Mouse (Mus musculus) lung, postnatal 25 days (tissue): ENCODE measurements around the gene Mbtps1.

ENCODE experiments used
- DNase-seq: peaks from one replicate; pipeline ENCODE4 v3.0.0; 2022; ENCODE audit warnings: low spot score

Mbtps1 gene

GRCm38 (mm10) chr8:119557821-119558602, 523 bp downstream of the Mbtps1 start:
- DNase-seq: peak; percentile 76

- no peak for DNase-seq
These were observed 1.4 kb downstream of the Mbtps1 start for GRCm38 (mm10) chr8:119557132-119557531.

GRCm38 (mm10) chr8:119555861-119556260, 2.7 kb downstream of the Mbtps1 start:
- DNase-seq: no peak

- DNase-seq: no peak
These were observed 5.6 kb downstream of the Mbtps1 start for GRCm38 (mm10) chr8:119552967-119553366.

- DNase-seq: no peak
These were observed 9.9 kb downstream of the Mbtps1 start for GRCm38 (mm10) chr8:119548560-119549113.

GRCm38 (mm10) chr8:119547019-119547691, 11.4 kb downstream of the Mbtps1 start:
- peak; percentile 39 for DNase-seq

- no peak for DNase-seq
These were observed 12.7 kb downstream of the Mbtps1 start for GRCm38 (mm10) chr8:119545791-119546190.

GRCm38 (mm10) chr8:119545180-119545579, 13.4 kb downstream of the Mbtps1 start:
- DNase-seq: no peak

- DNase-seq: no peak
These were observed 13.9 kb downstream of the Mbtps1 start for GRCm38 (mm10) chr8:119544606-119545005.

GRCm38 (mm10) chr8:119531973-119532372, 26.6 kb downstream of the Mbtps1 start:
- no peak for DNase-seq

GRCm38 (mm10) chr8:119531397-119531796, 27.1 kb downstream of the Mbtps1 start:
- DNase-seq: no peak

- no peak for DNase-seq
These were observed 27.6 kb downstream of the Mbtps1 start for GRCm38 (mm10) chr8:119530937-119531336.

GRCm38 (mm10) chr8:119528762-119529161, 29.8 kb downstream of the Mbtps1 start:
- DNase-seq: no peak

GRCm38 (mm10) chr8:119520102-119520501, 38.4 kb downstream of the Mbtps1 start:
- DNase-seq: no peak

GRCm38 (mm10) chr8:119516674-119517073, 41.9 kb downstream of the Mbtps1 start:
- DNase-seq: no peak

- DNase-seq: peak; percentile 12
These were observed 42.8 kb downstream of the Mbtps1 start for GRCm38 (mm10) chr8:119515767-119516166.

GRCm38 (mm10) chr8:119514940-119515339, 43.6 kb downstream of the Mbtps1 start:
- no peak for DNase-seq

GRCm38 (mm10) chr8:119513405-119513804, 45.1 kb downstream of the Mbtps1 start:
- no peak for DNase-seq

GRCm38 (mm10) chr8:119511722-119512121, 46.8 kb downstream of the Mbtps1 start:
- DNase-seq: no peak

- DNase-seq: no peak
These were observed 48.1 kb downstream of the Mbtps1 start for GRCm38 (mm10) chr8:119510471-119510870.

GRCm38 (mm10) chr8:119506106-119506505, 52.4 kb downstream of the Mbtps1 start:
- DNase-seq: no peak

GRCm38 (mm10) chr8:119505488-119505887, 53.0 kb downstream of the Mbtps1 start:
- DNase-seq: no peak

GRCm38 (mm10) chr8:119503191-119503767, 55.3 kb downstream of the Mbtps1 start:
- no peak for DNase-seq
